Mouse (Mus musculus): ENCODE data around the gene Rhod. TPM values are rescaled to one million over a fixed set of nuclear protein-coding genes. Genes with fewer than 3 reads are reported as not detected.

The Rhod gene
- total and polyA plus RNA-seq, 3 experiments, result 0.06 TPM; not detected in 2

- H3K4me3 ChIP-seq (ENCODE audit: control insufficient read depth in 1 of 2, insufficient read depth in 1 of 2, low read depth in 2 of 2, low read length in 2 of 2), result no peak overlapping the region
- TF ChIP-seq NELFE (IDR thresholded peaks at IDR 0.05; ENCODE audit: low read depth, low read length) (no peak), USF1 (IDR thresholded peaks at IDR 0.05; ENCODE audit: low read depth, low read length) (no peak), MYB (IDR thresholded peaks at IDR 0.05; ENCODE audit: low read depth, low read length) (no peak), MAFK (IDR thresholded peaks at IDR 0.05; ENCODE audit: borderline replicate concordance, low read depth, low read length) (no peak), TAL1 (IDR thresholded peaks at IDR 0.05; ENCODE audit: low read length) (no peak), ZNF384 (IDR thresholded peaks at IDR 0.05; ENCODE audit: low read depth, low read length) (no peak), SIN3A (IDR thresholded peaks at IDR 0.05; ENCODE audit: low read length) (no peak)
- no peaks in the 10 kb centered on the region; a peak in 1 of 4 replicates for H3K36me3 ChIP-seq (ENCODE audit: control insufficient read depth in 1 of 2, insufficient read depth in 2 of 2, low read length in 2 of 2)
- H3K27me3 ChIP-seq (ENCODE audit: control insufficient read depth in 1 of 2, insufficient read depth in 2 of 2, low read length in 2 of 2), result no peaks in the 10 kb centered on the region
- no peak overlapping the region for H3K27ac ChIP-seq (ENCODE audit: control insufficient read depth, low read depth, low read length)
- peaks cover 0 to 22% of the 10 kb centered on the region in 2 experiments; a peak in 2 of 4 replicates for H3K4me1 ChIP-seq (ENCODE audit: control insufficient read depth in 1 of 2, insufficient read depth in 2 of 2, low read length in 2 of 2)
- no peaks in the 10 kb centered on the region for H3K9me3 ChIP-seq (replicated peaks; ENCODE audit: insufficient read depth, low read length)
- no peaks in the 10 kb centered on the region for H3K79me2 ChIP-seq (ENCODE audit: control insufficient read depth, insufficient read depth, low read length, poor library complexity)
- no peak for DNase-seq (ENCODE audit: low read depth, low spot score)
- no peak overlapping the region for H3K9ac ChIP-seq (ENCODE audit: control insufficient read depth, low read depth, low read length, poor library complexity, severe bottlenecking)
Measured at GRCm38 (mm10) chr19:4437886-4438285, 1.3 kb downstream of the Rhod start.

GRCm38 (mm10) chr19:4436254-4436653 lies 3.0 kb downstream of the Rhod start:
- H3K36me3 ChIP-seq (ENCODE audit: control insufficient read depth in 1 of 2, insufficient read depth in 2 of 2, low read length in 2 of 2), result no peaks in the 10 kb centered on the region
- TF ChIP-seq EP300 (IDR thresholded peaks at IDR 0.05; ENCODE audit: low read depth in 1 of 2, low read length in 2 of 2), result 0 out of 4 replicates have a peak, but pooled peaks of 1 of the 2 experiments have one; percentile 33
- no peak for TF ChIP-seq TBP (IDR thresholded peaks at IDR 0.05; ENCODE audit: low read depth, low read length)
- no peak for DNase-seq (ENCODE audit: low read depth, low spot score)
- H3K9me3 ChIP-seq (replicated peaks; ENCODE audit: insufficient read depth, low read length), result no peaks in the 10 kb centered on the region
- no peaks in the 10 kb centered on the region for H3K27me3 ChIP-seq (ENCODE audit: control insufficient read depth in 1 of 2, insufficient read depth in 2 of 2, low read length in 2 of 2)
- no peak overlapping the region for H3K27ac ChIP-seq (ENCODE audit: control insufficient read depth, low read depth, low read length)
- H3K9ac ChIP-seq (ENCODE audit: control insufficient read depth, low read depth, low read length, poor library complexity, severe bottlenecking), result no peak overlapping the region
- H3K4me3 ChIP-seq (ENCODE audit: control insufficient read depth in 1 of 2, insufficient read depth in 1 of 2, low read depth in 2 of 2, low read length in 2 of 2), result no peak overlapping the region
- H3K79me2 ChIP-seq (ENCODE audit: control insufficient read depth, insufficient read depth, low read length, poor library complexity), result no peaks in the 10 kb centered on the region
- peaks cover 0 to 11% of the 10 kb centered on the region in 2 experiments; a peak in 2 of 4 replicates for H3K4me1 ChIP-seq (ENCODE audit: control insufficient read depth in 1 of 2, insufficient read depth in 2 of 2, low read length in 2 of 2)

GRCm38 (mm10) chr19:4434999-4435398 lies 4.2 kb downstream of the Rhod start:
- H3K79me2 ChIP-seq (ENCODE audit: control insufficient read depth, insufficient read depth, low read length, poor library complexity), result no peaks in the 10 kb centered on the region
- DNase-seq (ENCODE audit: low read depth, low spot score), result no peak
- no peaks in the 10 kb centered on the region for H3K36me3 ChIP-seq (ENCODE audit: control insufficient read depth in 1 of 2, insufficient read depth in 2 of 2, low read length in 2 of 2)
- H3K27ac ChIP-seq (ENCODE audit: control insufficient read depth, low read depth, low read length), result no peak overlapping the region
- TF ChIP-seq SMC3 (IDR thresholded peaks at IDR 0.05; ENCODE audit: low read depth, low read length) (no peak), TCF12 (IDR thresholded peaks at IDR 0.05; ENCODE audit: low read depth, low read length) (no peak), ZC3H11A (IDR thresholded peaks at IDR 0.05; ENCODE audit: low read depth, low read length) (no peak), ETS1 (IDR thresholded peaks at IDR 0.05; ENCODE audit: low read depth, low read length) (no peak), ZNF384 (IDR thresholded peaks at IDR 0.05; ENCODE audit: low read depth, low read length) (no peak), TBP (IDR thresholded peaks at IDR 0.05; ENCODE audit: low read depth, low read length) (no peak), EP300 (IDR thresholded peaks at IDR 0.05; ENCODE audit: low read depth in 1 of 2, low read length in 2 of 2) (no peak), POLR2AphosphoS2 (IDR thresholded peaks at IDR 0.05; ENCODE audit: low read length) (no peak), MEF2A (IDR thresholded peaks at IDR 0.05; ENCODE audit: extremely low read depth, insufficient replicate concordance, low read depth, low read length, poor library complexity, severe bottlenecking) (no peak)
- H3K4me3 ChIP-seq (ENCODE audit: control insufficient read depth in 1 of 2, insufficient read depth in 1 of 2, low read depth in 2 of 2, low read length in 2 of 2), result no peak overlapping the region
- no peaks in the 10 kb centered on the region for H3K9me3 ChIP-seq (replicated peaks; ENCODE audit: insufficient read depth, low read length)
- no peaks in the 10 kb centered on the region for H3K27me3 ChIP-seq (ENCODE audit: control insufficient read depth in 1 of 2, insufficient read depth in 2 of 2, low read length in 2 of 2)
- H3K4me1 ChIP-seq (ENCODE audit: control insufficient read depth in 1 of 2, insufficient read depth in 2 of 2, low read length in 2 of 2), result peaks cover 0 to 7% of the 10 kb centered on the region in 2 experiments; a peak in 1 of 4 replicates
- no peak overlapping the region for H3K9ac ChIP-seq (ENCODE audit: control insufficient read depth, low read depth, low read length, poor library complexity, severe bottlenecking)

Data from MEL (cell line).